Mouse (Mus musculus) retina, adult 2 months (tissue): ENCODE measurements at regions not wholly inside any gene's neighbourhood (a gene's known extent, or its start where the extent isn't known, plus 50 kb on each side); places are given as distances from the start of the nearest gene placed in this dataset.

ENCODE experiments used
- DNase-seq: peaks from one replicate; pipeline ENCODE4 v3.0.0-alpha.2; 2012; ENCODE audit warnings: low read depth, low spot score

DNA sequence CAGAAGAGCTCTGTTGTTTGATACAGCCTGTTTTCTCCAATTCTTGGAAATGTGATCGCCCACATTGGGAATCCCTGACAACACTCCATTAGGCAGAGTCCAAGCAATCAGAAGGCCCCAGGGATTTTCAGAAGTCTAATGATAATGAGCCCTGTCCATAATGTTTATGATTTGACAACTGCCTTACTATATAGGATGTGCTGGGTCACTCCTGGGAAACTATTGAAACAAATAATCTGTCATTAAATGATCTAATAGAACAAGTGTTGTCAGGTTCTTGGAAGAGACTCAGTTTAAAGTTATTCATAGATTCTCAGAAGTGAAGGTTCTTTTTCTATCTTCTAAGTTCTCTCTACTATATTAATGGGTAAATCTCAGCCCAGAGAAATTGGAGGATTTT, 395.9 kb downstream of the Tns1 start:
- no peak for DNase-seq

DNA sequence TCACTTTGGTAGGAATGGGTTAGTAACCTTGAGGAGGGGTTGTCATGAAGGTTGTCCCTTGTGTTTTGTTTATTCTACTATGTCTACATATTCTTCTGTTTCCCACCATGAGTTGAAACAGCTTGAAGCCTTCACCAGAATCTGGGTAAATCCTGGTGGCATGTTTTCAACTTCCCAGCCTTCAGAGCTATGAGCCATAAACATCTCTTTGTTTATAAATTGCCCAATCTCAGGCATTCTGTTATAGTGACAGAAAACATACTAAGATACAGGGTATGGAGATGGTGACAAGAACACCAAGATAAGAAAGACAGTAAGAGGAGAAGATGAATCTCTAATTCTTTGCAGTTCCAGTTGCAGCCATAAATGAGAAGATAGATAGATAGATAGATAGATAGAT, 396.5 kb downstream of the Tns1 start:
- DNase-seq, result no peak

DNA sequence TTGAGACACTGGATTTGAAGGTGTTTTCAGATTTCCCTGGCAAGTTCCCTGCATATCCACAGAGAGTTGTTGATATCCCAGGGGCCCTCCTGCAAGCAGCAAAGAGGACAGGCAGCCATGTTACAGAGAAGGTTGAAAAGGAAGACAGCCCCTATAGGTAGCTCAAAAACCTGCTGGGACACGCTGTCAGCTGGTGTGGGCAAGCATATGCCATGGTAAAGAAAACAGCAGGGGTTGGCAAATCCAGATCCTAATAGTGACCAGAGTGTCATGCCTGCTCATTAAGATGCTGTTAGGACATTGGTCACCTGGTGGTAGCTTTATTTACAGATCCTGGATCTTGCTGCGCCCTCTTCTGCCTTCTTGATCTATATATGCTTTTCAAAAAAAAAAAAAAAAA, 397.6 kb downstream of the Tns1 start:
- no peak for DNase-seq

DNA sequence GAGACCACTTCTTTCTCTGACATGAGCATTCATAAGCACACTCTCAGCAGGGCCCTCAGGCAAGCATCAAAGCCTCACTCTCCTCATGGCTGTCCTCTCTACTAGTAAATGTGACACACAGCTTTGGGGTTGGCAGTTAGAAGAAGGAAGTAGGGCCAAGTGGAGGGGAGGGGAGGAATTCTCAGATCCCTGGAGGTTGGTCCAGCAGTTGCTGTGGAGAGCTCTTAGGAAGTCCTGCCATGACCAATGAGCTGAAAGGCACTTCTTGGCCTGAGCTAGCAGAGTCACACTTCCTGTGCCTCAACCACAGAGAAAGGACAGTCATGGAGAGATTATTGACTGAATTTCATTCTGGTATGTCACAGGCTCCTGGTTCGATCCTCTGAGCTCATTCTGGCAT, 398.8 kb downstream of the Tns1 start:
- no peak for DNase-seq

DNA sequence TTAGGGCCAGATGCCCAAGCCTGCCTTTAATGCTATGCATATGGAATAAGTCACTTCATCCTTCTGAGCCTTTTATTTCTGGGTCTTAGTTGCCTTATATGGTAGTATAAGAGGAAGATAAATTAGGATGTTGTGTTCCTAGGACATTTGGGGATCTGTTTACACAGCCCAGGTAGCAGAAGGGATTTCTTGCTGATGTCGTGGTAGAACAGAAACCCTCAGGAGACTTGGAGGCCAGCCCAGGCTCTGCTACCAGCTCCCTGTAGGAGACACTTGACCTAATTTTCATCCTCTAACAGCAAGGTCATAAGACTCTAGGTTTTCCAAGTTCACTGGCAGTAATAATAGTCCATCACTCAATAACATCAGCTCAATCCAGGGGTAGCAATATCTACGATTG, 399.7 kb downstream of the Tns1 start:
- DNase-seq, result no peak

DNA sequence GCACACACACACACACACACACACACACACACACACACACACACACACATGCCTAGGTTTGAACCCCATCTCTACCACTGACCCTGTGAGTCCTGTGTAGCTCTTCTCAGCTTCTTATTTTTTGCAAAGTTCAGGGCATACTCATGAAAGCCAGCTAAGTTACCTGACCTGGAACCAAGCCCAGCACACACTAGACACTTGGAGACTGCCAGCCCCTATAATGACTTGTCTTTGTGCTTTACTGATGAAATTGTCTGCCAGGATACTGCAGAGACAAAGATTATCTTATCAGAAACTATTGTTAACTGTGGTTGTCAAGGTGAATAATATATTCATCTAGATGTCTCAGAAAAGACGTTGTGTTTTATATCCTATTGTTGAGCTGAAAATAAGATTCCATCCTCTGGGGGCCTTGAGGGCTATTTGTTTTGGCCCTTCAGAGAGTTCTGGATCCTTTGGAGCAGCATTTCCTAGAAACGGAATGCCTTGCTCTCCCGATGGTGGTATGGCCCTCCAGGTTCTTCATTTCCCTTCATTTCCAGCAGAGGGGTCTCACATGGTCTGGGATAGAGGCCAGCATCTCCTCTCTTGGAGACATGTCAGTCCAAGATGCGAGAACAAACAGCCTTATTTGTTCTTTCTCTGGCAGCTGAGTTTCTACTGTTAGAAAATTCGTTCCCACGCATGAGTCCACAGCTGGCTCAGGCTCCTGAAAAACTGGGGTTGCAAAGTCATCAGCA, 402.6 kb downstream of the Tns1 start:
- DNase-seq, result no peak

DNA sequence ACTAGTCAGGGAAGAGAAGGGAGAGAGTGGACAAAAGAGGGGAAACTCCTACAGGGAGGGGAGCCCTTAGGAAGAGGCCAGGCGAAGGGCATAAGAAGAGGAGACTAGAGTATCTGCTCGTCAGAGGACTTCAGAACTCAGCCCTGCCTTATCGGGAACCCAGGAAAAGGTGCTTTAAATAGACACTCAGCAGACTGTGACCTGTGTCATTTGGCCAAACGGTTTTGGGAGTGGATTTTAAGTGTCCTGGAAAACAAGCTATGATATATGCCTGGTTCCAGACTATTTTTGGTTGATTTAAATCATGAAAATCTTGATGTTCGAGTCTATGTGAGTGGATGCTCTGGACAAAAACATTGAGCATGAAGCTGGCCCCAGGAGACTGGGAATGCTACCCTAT, 405.8 kb downstream of the Tns1 start:
- DNase-seq, result no peak

DNA sequence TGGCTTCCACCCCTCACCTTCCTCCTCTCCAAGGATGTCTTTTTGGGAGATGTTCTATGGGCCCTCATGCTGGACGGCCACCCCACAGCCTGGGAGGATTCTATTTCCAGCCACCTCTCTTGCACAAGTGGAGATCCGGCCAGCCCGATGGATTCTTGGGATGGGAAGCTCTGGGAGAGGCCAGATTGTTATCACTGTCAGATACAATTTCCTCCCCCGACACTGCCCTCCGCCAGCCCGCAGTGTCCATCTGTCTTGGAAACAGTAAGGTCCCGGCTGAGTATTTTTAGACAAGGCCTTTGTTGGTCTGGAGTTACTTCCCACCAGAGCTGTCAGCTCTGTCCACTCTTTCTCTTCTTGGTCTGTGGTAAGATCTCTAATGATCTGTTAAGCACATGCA, 406.8 kb downstream of the Tns1 start:
- no peak for DNase-seq

DNA sequence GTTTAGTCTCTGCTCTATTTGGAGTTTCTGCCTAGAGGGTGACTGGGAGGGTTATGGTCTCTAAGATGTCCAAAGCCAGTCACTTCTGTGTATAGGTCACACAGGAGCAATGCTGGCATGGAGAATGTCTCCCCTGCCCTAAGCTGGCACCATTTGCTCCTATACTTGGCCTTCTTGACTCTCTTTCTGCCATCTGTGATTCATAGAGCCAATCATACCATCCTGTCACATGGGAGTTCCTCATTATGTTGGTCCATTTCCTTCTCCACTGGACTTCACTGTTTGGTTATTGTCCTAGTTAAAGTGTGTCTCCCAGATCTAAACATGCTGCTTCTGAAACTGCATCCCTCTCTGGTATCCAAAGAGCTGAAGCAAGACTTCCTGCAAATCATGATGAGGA, 407.3 kb downstream of the Tns1 start:
- no peak for DNase-seq

DNA sequence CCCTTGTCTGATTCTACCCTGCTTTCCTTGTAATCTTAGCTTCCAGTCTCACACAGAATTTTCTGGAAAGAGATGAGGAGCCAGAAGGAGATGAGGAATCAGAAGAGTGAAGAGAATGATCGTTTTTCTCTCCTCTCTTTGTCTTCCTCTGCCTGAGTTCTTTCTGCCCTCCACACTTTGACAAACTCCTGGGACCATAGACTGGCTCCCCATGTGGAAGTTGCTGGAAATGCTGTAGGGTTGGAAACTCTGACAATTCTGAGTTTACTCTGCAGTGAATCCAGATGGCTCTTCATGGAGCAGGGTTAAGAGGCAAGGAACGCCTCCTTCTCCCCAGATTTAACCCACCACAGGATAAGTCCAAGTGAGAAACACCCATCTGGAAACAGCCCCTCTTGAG, 408.7 kb downstream of the Tns1 start:
- DNase-seq, result no peak

DNA sequence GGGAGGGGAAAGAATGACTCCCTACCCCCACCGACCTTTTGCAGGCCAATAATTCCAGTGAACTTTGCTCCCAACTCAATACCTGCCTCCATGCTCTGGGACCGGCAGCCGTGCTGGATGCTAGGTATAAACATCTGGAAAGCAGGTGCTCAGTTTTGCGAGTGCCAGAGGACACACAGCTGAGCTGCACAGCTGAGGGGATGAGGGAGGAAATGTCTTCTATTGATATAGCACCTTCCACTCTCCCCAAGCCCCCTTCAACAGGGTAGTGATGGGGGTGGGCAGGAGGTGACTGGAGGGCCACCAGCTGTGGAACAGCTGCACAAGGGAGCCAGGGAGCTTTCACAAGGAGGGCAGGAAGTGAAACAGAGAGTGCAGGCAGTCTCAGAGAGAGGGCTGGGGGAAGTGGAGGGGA, 421.8 kb downstream of the Tns1 start:
- no peak for DNase-seq

DNA sequence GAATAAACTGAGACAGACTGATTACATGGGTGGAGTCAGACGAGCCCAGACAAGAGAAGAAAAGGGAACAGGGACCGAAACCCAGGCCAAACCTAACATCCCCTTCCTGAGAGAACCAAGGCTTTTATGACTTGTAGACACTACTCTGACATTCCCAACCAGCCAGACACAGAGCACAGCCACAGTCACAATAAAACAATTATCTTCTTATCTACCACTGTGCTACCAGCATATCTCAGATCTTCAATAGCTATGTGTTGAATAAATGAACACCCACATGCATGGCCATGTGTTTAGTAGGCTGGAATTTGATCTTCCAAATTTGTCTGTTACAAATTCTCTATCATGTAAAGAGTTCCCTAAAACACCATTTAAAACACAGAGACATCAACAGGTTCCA, 430.7 kb downstream of the Tns1 start:
- DNase-seq, result no peak

DNA sequence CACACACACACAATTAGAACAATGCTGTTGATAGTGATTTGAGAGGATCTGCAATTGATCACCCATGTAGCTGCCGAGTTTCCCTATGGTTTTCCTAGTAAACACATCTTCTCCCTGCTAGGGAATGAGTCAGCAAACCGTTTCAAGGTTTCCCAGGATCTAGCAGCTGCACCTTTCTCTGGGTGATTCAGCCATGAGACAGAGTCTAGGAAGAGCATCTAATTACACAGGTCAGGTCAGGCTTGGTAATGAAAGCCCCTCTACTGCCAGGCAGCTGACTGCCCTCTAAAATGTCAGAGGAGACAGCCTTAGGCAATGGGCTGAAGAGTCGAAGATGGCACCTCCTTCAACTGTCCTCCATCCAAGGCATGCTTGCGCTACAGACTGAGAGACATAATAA, 438.5 kb downstream of the Tns1 start:
- DNase-seq, result no peak

DNA sequence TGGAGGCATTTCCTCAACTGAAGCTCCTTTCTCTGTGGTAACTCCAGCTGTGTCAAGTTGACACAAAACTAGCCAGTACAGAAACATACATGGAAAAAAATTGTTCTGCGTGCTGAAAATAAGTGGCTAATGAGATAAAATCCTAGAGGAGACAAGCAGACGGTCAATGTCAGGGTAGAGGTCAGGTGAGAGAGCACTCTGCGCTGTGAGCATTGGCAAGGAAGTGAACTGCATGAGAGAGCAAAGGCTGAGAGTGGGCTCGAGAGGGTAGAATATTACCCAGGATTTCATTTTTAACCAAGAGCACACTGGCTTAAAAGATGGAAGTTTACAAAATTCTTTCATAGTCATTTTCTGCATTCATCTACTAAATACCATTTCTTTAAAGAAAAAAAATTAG, 439.2 kb downstream of the Tns1 start:
- DNase-seq, result no peak

DNA sequence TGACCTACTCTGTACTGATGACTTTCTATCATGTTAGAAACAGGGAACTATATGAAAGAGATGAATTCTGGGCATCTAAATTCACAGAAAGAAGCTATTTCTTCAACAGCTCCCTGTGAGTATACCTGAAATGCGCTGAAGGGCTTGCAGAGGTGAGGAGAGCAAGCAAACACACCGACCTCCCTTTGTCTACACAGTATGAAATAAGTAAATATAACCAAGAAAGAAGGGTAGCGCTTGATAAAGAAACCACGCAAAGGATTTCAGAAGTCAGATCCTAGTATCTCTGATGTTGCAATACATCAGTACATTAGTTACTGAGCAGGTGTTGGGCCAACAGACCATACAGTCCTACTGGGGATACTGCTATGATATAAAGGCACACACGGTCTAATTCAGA, 440.1 kb downstream of the Tns1 start:
- DNase-seq, result no peak

DNA sequence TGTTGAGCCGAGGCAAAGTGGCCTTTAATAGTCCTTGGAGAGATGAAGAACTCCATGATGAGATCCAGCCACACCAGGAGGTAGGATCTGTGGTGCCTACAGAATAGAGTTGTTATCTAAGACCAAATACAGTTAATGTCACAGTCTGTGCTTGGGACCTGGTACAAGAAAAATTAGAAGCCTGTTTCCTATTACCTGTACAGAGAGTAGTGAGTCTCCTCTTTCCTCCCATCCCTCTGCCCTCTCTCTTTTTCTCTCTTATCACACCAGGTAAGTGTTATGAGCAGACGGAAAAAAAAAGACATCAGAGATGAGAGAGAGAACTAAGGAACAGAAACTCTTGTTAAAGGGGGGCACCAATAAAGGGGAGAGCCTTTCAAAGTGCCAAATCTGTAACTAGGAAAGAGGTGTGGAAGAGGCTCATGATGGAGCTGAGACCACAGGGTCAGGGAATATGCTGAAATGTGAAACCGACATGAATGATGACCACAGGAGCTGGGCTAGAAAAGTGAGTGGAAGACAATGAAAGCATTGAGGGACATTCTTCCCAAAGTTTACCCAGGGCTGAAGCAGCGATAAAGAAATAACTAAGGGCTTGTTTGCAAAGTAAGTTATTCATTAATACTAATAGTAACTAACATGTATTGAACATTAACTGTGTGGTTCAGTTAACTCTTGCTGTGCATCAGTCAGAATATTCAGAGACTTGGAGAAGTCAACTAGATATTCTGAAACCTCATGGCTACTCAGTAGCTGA, 440.9 kb downstream of the Tns1 start:
- DNase-seq, result no peak

DNA sequence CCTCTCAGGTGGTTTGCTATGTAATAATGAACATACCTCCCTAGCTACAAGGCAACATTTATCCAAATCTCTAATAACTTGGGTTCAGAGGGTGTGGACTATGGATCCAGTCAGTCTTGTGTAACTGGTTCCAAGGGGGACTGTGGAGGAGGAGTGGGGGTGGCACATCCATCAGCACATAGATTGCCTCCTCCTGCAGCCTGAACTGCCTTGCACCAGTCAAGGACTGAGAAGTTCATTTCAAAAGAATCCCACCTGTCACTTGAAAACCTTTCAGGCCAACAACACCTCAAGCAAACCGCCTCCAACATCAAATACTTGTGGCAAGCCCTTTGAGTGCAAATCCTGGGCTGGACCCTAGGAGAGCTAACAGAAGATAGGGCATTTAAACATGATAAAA, 442.6 kb downstream of the Tns1 start:
- DNase-seq, result no peak

DNA sequence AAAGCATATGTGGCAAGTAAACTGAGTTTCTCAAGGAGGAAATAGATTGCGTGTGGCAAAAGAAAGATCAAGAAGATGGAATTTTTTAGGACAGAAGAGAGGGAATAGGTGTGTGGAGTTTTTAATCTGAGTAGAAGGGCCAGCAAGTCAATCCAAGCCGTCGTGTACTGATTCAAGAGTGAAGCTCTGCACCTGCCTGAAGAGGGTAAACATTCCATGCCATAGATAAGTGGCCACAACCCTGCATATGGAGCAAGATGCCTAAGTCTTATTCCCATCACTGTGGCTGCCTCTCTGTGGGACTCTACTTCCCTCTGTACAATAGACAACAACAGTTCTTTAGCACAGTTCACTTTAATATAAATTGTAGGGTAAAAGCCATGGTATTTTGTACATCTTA, 443.4 kb downstream of the Tns1 start:
- DNase-seq, result no peak

DNA sequence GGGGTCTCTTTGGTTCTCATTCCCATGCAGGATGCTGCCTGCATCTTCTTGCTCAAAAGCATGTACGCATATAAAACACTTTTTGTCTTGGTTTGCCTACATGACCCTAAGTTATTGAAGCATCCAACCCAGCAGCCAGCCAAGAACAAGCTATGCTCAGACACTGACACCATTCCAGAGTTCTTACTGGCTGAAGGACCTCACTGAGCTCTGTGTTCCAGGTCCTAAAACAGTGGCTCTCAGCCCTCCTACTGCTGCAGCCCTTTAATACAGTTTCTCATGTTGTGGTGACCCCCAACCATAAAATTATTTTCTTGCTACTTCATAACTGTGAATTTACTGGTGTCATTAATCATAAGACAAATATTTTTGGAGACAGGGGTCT, 450.4 kb downstream of the Tns1 start:
- no peak for DNase-seq

DNA sequence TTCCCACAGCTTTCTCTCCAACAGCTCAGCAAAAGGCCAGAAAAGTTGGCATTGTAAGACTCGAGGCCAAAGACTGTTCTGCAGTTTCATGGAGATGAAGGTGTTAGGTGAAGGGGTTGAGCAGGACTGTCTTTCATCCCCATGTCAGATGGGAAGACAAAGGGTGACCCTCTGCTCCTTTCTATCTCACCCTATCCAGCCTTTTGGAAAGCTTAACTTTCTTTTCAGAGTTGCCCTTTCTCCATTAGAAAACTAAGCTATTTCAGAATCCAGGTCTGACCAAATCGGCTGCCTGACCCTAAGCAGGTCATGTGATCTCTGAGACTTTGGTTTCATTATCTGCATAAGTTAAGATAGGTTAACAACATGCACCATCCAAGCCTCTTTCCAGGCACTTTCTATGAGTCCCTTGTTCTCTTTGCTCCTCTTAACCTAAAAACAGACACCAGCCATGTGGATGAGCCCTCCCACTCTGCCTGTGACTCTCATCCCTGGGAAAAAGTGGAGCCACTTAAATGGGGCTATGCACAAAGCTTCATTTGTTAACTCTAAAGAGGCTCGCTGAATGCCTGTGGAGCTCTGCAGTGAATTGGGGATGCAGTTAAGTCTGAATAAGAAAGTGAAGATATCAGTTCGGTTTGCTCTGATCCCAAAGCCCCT, 450.9 kb downstream of the Tns1 start:
- no peak for DNase-seq

DNA sequence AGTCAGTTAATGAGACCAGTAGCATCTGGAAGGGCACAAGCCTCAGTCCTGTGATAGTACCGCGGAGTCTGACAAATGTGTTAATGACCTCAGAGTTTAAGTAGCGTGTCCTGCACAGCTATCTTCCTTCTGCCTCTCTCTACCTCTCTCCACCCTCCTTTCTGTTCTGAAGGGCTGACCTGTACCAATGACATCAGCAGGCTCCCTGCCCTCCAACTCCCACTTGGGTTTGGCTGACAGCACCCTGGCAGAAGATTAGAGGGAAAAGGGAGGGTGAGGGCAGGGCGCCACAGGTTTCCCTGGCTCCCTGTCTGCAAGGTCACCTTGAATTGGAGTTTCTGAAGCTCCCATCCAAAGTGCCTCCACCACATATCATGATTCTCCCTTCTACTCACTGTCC, 452.0 kb downstream of the Tns1 start:
- no peak for DNase-seq

DNA sequence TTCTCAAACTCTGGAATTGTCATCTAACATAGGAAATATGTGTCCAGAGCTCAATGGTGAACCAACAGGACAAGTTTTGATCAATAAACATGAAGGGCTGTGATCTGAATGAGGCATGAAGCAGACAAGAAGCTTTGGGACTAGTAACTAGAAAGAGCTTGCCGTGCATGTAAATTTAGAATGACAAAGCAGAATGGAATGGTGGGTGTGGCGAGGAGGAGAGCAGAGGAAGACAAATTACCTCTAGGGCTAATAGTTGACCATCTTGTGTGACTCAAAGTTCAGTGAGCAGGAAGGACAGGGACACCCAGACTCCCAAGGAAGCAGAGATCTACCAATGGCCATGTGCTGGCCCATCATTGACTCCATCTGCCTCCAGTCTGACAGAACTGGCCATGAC, 455.6 kb downstream of the Tns1 start:
- no peak for DNase-seq

DNA sequence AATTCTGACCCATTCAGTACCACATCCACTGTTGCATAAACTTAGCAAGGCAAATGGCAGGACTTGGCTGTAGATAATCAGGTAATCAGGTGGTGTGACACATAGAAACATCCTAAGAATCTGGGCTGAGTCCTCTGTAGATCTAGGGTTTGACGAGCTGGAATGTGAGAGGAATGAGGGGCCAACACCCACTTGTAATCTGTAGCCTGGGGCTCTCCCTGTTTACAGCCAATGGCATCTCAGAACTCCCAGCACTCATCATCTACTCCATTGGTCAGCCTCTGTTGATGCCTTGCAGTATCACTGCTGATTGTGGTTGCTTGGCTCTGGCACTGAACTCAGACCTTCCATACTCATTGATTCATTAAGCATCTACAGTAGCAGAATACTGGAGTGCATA, 460.7 kb downstream of the Tns1 start:
- DNase-seq, result no peak
